Mouse (Mus musculus) C2C12 (cell line): Measurements from ENCODE around the gene Hhipl2. TPM values are rescaled to one million over a fixed set of nuclear protein-coding genes. Genes with fewer than 3 reads are reported as not detected.

ENCODE experiments used
- H3K27me3 ChIP-seq: one replicate; pipeline ENCODE4 v1.6.1; 2011; ENCODE audit not compliant: control insufficient read depth, insufficient read depth, insufficient read length
- H3K36me3 ChIP-seq: one replicate; pipeline ENCODE4 v1.6.1; 2011; ENCODE audit not compliant: control insufficient read depth, insufficient read depth
- H3K4me3 ChIP-seq: one replicate; pipeline ENCODE4 v1.5.1; 2011; ENCODE audit warnings: mild to moderate bottlenecking, control low read depth; ENCODE audit not compliant: poor library complexity, insufficient read depth, severe bottlenecking
- H3K79me2 ChIP-seq: one replicate; pipeline ENCODE4 v1.6.1; 2011; ENCODE audit not compliant: control insufficient read depth, insufficient read depth
- H3K79me3 ChIP-seq: one replicate; pipeline ENCODE4 v1.6.1; 2011; ENCODE audit warnings: low read depth, control low read depth
- H3ac ChIP-seq: one replicate; pipeline ENCODE3; 2011; ENCODE audit warnings: low read depth; ENCODE audit not compliant: control insufficient read depth, insufficient read length
- CEBPB ChIP-seq: IDR thresholded peaks from one replicate; pipeline ENCODE4 v1.6.1; 2011; ENCODE audit warnings: low read depth, mild to moderate bottlenecking, control low read depth, moderate library complexity
- CTCF ChIP-seq: IDR thresholded peaks from one replicate; pipeline ENCODE4 v1.5.1; 2011; ENCODE audit not compliant: control insufficient read depth, insufficient read depth, insufficient read length
- FOSL1 ChIP-seq: IDR thresholded peaks from one replicate; pipeline ENCODE4 v1.8.0; 2011; ENCODE audit warnings: mild to moderate bottlenecking, low read length; ENCODE audit not compliant: poor library complexity, insufficient read depth, severe bottlenecking
- MAX ChIP-seq: IDR thresholded peaks from one replicate; pipeline ENCODE4 v1.6.1; 2011; ENCODE audit warnings: mild to moderate bottlenecking, control low read depth
- MYOD1 ChIP-seq: IDR thresholded peaks from one replicate; pipeline ENCODE4 v1.6.1; 2011; ENCODE audit warnings: low read depth; ENCODE audit not compliant: control insufficient read depth, insufficient read length
- MYOG ChIP-seq: IDR thresholded peaks from one replicate; pipeline ENCODE4 v1.6.1; 2011; ENCODE audit not compliant: control insufficient read depth, insufficient read length; ENCODE audit errors: extremely low read depth
- USF1 ChIP-seq: IDR thresholded peaks from one replicate; pipeline ENCODE4 v1.6.1; 2011; ENCODE audit warnings: low read depth, mild to moderate bottlenecking, control low read depth, moderate library complexity
- polyA plus RNA-seq: library from polyadenylated mRNA; unstranded; fragments of >200 nt; fragmentation: generic; extraction: Trizol; gene quantifications from one replicate; pipeline ENCODE4 v1.2.1, GENCODE M21; 2012; ENCODE audit warnings: missing spikeins

Gene Hhipl2
- polyA plus RNA-seq, 1 experiment: 0.07 TPM

DNA sequence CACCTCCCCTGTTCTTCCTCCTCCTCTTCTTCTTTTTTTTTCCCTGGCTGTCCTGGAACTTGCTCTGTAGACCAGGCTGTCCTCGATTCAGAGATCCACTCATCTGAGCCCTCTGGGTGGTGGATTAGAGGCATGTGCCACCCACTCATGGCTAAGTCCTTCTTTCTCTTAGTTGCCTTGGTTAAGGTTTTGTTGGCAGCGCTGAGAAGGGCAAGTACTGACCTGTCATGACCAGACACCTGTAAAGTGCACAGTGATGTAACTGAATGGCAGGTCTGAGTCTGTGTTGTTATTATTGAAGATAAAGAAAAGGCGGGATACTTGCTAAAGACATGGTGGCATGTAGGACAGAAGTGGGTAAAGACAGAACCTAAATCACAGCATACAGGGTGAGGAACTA, 14.6 kb upstream of the Hhipl2 start:
- Histone ChIP-seq H3K36me3 (peaks cover 74% of the 10 kb centered on the region), H3K79me2 (no peaks in the 10 kb centered on the region), H3K27me3 (no peaks in the 10 kb centered on the region), H3ac (no peak overlapping the region), H3K79me3 (peaks cover 2% of the 10 kb centered on the region), H3K4me3 (no peak overlapping the region)
- no peak for TF ChIP-seq MAX
- no peak for TF ChIP-seq CTCF
- TF ChIP-seq MYOD1: no peak
- no peak for TF ChIP-seq MYOG
- no peak for TF ChIP-seq FOSL1
- no peak for TF ChIP-seq CEBPB
- no peak for TF ChIP-seq USF1

DNA sequence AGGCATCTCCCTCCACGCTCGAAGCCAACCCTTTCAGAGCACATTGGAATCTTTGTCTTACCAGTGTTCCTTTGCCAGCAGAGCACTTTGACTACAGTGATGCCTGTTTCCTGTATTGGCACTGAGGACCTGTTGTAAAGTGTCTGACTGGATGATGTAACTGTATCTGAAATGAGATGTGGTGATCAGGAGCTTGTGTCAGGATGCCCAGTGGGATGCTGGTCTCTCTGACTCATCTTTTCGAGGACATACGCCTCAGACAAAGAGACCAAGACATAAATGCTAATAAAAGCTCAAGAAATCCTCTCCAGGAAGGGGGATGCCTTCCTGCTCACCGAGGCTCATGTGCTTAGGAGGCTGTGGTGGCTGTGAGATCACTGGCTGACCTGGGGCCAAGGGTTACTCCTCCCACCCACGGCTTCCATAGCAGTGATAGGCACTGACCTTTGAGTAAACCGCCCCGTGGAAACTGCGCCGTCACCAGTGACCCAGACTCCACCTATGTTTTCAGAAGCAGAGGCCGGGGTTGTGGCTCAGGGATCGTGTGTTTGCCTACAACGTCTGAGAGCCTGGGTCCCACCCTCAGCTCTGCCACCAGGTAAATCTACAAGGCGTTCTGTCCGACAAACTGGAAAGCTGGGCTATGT, 3.8 kb upstream of the Hhipl2 start:
- Histone ChIP-seq H3K79me3 (no peaks in the 10 kb centered on the region), H3K79me2 (no peaks in the 10 kb centered on the region), H3ac (no peak overlapping the region), H3K27me3 (no peaks in the 10 kb centered on the region), H3K36me3 (peaks cover 32% of the 10 kb centered on the region), H3K4me3 (no peak overlapping the region)
- TF ChIP-seq USF1 (no peak), MYOD1 (no peak), FOSL1 (no peak), CEBPB (no peak), CTCF (no peak), MAX (no peak), MYOG (no peak)

DNA sequence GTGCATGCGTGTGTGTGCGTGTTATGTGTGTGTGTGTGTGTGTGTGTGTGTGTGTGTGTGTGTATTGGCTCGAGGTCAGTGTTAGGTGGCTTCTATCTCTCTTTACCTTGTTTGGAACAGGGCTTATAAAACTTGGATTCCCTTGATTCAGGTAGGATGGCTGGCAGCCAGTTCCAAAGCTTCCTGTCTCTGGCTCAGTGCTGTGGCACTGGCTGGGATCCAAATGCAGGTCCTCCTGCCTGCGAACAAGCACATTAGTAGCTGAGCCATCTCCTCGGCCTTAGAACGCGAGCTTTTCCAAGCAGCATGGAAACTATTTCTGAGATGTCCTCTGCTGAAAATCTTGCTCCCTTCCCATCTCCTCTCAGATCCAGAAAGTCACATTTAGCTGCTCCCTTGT, 1.7 kb downstream of the Hhipl2 start:
- no peak overlapping the region for H3K4me3 ChIP-seq
- H3K36me3 ChIP-seq: no peaks in the 10 kb centered on the region
- H3ac ChIP-seq: no peak overlapping the region
- no peak for TF ChIP-seq FOSL1
- no peak for TF ChIP-seq MYOD1
- no peak for TF ChIP-seq MAX
- TF ChIP-seq CEBPB: no peak
- TF ChIP-seq CTCF: no peak
- no peak for TF ChIP-seq MYOG
- TF ChIP-seq USF1: no peak
- H3K79me3 ChIP-seq: no peaks in the 10 kb centered on the region
- no peaks in the 10 kb centered on the region for H3K27me3 ChIP-seq
- no peaks in the 10 kb centered on the region for H3K79me2 ChIP-seq

DNA sequence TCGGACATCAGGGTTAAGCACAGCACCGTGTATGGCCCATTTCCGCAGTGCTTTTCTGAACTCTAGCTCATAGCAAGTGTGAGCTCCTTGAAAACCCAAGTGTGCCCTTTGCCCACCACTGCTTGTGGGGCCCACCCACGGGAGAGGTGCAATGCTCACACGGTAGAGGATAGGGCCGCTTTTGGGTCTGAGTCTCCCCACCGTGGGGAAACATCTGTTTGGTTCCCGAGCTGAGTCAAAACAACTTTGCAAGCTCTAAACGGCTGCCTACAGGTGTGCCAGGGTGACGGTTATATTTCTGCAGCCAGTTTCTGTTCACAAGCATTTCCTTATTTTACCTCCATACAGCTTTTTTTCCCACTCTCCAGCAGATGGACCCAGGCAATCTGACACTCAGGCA, 2.3 kb downstream of the Hhipl2 start:
- Histone ChIP-seq H3K79me2 (no peaks in the 10 kb centered on the region), H3K79me3 (no peaks in the 10 kb centered on the region), H3K27me3 (no peaks in the 10 kb centered on the region), H3K36me3 (no peaks in the 10 kb centered on the region), H3K4me3 (no peak overlapping the region), H3ac (no peak overlapping the region)
- no peak for TF ChIP-seq MAX
- TF ChIP-seq MYOD1: no peak
- no peak for TF ChIP-seq USF1
- no peak for TF ChIP-seq CTCF
- no peak for TF ChIP-seq MYOG
- TF ChIP-seq FOSL1: no peak
- no peak for TF ChIP-seq CEBPB

DNA sequence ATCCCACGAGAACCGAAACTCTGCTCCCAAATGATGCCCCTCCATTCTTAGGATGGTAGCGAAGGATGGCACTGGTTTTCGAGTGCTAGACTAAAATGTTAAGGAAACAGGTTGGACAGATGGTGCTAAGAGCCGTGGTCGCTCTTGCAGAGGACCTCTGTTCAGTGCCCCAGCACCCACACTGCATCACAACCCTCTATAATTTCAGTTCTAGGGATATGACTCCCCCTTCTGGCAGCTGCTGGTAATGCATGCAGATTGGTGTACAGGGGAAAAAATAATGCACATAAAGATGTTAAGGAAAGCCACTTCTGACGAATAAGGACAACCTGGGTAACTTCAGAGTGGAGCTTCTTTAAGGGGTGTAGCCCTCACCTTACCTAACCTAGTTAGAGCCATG, 6.1 kb downstream of the Hhipl2 start:
- no peak for TF ChIP-seq MYOD1
- no peak for TF ChIP-seq MYOG
- TF ChIP-seq USF1: no peak
- no peak for TF ChIP-seq FOSL1
- TF ChIP-seq MAX: no peak
- no peak for TF ChIP-seq CEBPB
- no peak for TF ChIP-seq CTCF
- H3K36me3 ChIP-seq: no peaks in the 10 kb centered on the region
- H3K27me3 ChIP-seq: no peaks in the 10 kb centered on the region
- H3K79me2 ChIP-seq: no peaks in the 10 kb centered on the region
- no peak overlapping the region for H3K4me3 ChIP-seq
- no peaks in the 10 kb centered on the region for H3K79me3 ChIP-seq
- H3ac ChIP-seq: no peak overlapping the region

DNA sequence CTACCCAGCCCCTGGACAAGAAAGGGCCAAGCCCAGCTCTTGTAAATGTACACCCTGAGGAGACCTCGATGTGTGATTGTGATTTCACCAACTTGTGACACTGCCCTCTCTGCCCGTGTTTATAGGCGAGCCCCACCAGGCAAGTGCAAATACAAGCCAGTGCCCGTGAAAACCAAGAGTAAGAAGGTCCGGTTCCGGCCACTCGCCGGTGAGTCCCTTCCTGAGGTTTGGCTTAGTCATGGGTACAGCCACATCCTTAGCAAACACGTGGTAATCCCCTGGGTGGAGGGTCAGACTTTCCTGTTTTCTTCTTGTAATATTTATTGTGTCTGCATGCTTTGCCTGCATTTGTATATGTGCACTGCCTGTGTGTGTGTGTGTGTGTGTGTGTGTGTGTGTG, 16.9 kb downstream of the Hhipl2 start:
- Histone ChIP-seq H3K79me3 (no peaks in the 10 kb centered on the region), H3K79me2 (no peaks in the 10 kb centered on the region), H3K4me3 (no peak overlapping the region), H3K36me3 (no peaks in the 10 kb centered on the region), H3ac (no peak overlapping the region), H3K27me3 (no peaks in the 10 kb centered on the region)
- TF ChIP-seq CTCF (no peak), MYOD1 (no peak), USF1 (no peak), MYOG (no peak), CEBPB (no peak), MAX (no peak), FOSL1 (no peak)
